Mouse (Mus musculus) spleen, postnatal 36 days (tissue): Measurements from ENCODE around the gene D10Jhu81e.

Source experiments
- DNase-seq, 2 experiments: peaks; one replicate each; pipeline ENCODE4 v3.0.0; 2022; ENCODE audit warnings: low spot score in 2 of 2, mixed read lengths in 1 of 2

The D10Jhu81e gene

GRCm38 (mm10) chr10:78163923-78164322 lies 5.7 kb downstream of the D10Jhu81e start:
- peak; percentile 64 to 70 for DNase-seq

GRCm38 (mm10) chr10:78163241-78163640 lies 6.3 kb downstream of the D10Jhu81e start:
- DNase-seq: no peak

- no peak for DNase-seq
Observed at GRCm38 (mm10) chr10:78162646-78163045, 6.9 kb downstream of the D10Jhu81e start.

GRCm38 (mm10) chr10:78161096-78161495 lies 8.5 kb downstream of the D10Jhu81e start:
- DNase-seq: no peak

GRCm38 (mm10) chr10:78160369-78161095 lies 9.1 kb downstream of the D10Jhu81e start:
- peak; percentile 75 to 78 for DNase-seq

GRCm38 (mm10) chr10:78159906-78160305 lies 9.7 kb downstream of the D10Jhu81e start:
- DNase-seq: peak; percentile 81 to 87

- DNase-seq: peak; percentile 79 to 89
Observed at GRCm38 (mm10) chr10:78159252-78159878, 10.2 kb downstream of the D10Jhu81e start.

DNA sequence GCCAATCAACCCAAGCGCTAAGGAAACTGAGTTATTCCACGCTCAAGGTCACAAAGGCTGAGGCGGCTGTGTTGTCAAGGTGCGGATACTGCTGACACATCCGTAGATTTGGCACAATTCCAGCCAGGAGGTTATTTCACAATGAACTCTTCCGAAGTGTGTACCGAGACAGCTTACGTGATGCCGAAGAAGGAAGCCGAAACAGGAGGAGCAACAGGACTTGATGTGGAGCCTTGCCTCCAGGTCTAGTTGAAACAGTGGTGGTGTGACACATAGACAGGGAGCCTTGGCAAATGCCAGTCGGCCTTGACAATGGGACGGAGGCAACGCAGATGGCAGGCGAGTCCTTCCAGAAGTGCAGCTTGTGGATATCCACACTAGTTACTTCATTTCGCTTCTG lies 11.5 kb downstream of the D10Jhu81e start:
- no peak for DNase-seq

DNA sequence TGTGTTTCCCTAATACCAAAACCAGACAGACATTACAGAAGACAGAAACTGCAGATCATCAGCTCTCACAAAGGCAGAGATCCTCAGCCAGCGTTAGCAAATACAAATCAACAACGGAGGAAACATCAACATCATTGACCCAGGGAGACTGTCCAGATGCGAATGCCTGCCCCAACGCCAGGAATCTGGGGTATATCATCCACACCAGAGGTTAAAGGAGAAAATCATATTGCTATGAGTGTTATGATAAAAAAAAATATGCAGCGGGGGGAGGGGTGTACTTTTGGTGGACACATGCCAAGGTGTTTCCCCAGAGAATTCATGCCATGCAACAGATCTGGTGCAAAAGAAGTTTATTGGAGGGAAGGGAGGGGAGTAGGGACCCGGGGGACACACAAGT lies 12.7 kb downstream of the D10Jhu81e start:
- no peak for DNase-seq

GRCm38 (mm10) chr10:78148834-78149766 lies 20.5 kb downstream of the D10Jhu81e start:
- DNase-seq: peak; percentile 57 to 68

GRCm38 (mm10) chr10:78147908-78148441 lies 21.6 kb downstream of the D10Jhu81e start:
- DNase-seq: no peak

DNA sequence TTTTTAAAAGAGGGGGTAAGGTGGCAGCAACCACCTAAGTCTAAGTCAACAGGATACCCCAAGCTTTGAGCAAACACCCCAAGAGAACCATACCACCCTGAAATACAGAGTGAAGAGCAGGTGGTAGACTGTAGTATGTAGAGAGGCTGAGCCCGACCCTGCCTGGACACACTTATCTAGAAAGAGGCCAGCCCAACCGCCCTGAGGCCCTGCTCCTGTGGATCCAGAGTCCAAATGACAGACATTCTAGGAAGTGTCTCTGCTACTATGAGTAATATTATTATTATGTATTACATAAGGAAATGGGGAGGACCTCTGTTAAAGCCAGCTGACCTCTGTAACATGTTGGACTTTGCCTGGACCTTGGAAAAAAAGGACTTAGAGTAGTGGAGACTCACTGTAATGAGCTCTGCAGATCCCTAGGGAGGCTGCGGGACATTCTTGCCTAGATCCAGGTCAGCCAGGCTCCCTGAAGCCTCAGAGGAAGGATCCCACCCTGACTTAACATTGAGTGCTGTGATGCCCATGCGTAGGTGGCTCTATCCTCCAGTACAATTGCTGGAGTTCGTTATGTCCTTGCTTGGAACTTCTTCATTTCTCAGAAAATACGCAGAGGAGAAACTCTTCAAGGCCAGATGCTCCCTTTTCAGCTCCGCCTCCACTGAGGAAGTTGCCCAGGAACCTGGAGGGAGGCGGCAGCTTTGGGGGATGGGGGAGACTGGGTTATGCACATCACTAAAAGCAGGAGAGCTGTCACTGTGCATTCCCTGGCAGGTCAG lies 25.7 kb downstream of the D10Jhu81e start:
- DNase-seq: no peak

DNA sequence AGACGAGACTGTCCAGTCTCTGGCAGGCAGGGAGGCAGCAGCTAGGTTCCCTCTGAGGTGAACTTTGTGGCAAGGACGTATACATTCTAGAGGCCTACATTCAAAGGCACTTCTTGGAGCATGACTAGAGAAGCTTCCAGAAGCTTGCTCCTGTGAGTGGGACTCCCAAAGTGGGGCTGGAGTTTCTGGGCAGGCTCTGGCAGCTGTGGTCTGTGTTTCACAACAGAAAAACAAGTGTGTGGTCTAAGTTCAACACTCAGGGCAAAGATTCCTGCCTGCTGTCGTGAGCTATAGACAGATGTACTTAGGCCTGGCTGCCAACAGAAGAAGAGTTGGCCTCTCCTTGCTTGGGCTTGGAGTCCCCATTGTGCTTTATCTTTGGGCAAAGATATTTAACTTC lies 28.7 kb downstream of the D10Jhu81e start:
- no peak for DNase-seq

GRCm38 (mm10) chr10:78140251-78140600 lies 29.4 kb downstream of the D10Jhu81e start:
- DNase-seq: no peak

DNA sequence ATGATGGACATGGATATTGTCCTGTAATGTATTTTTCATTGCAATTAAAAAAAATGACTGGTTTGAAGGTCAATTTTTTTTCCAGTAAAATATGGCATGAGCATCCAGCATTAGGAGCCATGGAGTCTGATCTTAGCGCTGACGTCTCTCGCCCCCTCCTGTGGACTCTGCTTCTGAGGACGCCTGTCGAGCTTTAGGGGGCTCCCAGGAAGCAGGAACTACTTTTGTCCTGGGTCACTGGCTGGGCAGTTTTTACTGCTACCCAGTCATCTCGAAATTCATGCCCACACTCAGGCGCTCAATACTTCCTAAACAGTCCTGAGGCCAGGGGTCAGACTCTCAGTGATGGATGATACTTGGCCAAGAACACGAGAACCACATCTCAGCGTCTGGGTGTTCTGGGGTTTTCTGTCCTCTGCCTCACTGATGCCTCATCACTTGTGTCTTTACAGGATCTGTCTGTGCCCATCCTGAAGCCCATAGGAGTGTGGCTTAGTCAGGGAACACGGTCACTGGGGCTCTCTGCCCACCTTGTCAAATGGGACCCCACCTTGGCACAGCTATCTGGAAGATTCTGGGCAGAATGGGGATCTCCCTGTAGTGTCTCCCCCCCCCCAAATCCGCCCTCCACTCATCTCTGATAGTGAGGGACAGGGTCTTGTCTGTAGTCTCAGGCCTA lies 29.9 kb downstream of the D10Jhu81e start:
- DNase-seq: no peak

DNA sequence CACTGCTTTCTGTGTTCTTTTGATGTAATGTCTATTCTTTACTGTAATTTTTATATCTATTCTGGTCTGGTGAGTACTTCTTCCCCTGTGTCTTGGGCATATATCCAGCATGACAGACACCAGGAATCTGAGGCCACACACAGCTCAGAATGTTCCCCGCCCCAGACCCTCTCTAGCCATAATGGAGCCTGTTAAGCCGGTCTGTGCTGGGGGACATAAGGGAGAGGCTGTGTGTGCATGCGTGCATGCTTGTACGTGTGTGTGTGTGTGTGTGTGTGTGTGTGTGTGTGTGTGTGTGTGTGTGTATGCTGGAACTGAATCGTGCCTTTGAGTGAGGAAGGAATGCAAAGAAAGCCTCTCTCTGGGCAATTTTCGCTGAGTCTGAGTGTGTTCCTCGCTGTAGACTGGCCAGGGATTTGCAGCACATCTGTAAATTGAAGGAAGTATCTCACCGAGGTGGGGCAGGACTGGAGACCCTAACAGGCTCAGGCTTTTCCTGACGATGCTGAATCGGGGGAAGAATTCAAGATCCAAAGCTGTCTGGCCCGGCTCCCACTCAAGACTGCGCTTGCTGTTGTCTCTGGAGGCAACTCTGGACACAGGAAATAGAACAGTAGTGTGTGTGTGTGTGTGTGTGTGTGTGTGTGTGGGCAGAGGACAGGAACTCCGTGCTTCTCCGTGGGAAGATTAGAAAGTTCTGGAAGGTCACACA lies 30.6 kb downstream of the D10Jhu81e start:
- no peak for DNase-seq

GRCm38 (mm10) chr10:78137191-78137590 lies 32.4 kb downstream of the D10Jhu81e start:
- DNase-seq: no peak

DNA sequence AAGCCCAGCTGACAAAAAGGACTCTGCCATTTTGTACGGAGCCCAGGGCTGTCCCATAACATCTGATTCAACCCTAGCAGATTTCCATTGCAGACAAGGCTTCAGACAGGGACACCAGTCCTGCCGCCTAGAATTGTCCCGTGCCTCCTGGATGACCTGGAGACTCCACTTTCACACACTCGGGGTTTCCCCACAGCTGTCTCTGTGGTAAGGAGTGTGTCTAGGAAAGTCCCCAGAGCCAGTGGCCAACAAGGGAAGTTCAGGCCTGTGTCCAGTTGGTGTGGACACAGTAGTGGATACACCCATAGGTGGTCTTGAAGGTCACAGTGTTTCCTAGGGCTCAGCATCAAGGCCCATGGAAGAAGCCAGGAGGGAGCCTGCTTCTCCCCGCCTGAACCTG lies 33.6 kb downstream of the D10Jhu81e start:
- DNase-seq: no peak

DNA sequence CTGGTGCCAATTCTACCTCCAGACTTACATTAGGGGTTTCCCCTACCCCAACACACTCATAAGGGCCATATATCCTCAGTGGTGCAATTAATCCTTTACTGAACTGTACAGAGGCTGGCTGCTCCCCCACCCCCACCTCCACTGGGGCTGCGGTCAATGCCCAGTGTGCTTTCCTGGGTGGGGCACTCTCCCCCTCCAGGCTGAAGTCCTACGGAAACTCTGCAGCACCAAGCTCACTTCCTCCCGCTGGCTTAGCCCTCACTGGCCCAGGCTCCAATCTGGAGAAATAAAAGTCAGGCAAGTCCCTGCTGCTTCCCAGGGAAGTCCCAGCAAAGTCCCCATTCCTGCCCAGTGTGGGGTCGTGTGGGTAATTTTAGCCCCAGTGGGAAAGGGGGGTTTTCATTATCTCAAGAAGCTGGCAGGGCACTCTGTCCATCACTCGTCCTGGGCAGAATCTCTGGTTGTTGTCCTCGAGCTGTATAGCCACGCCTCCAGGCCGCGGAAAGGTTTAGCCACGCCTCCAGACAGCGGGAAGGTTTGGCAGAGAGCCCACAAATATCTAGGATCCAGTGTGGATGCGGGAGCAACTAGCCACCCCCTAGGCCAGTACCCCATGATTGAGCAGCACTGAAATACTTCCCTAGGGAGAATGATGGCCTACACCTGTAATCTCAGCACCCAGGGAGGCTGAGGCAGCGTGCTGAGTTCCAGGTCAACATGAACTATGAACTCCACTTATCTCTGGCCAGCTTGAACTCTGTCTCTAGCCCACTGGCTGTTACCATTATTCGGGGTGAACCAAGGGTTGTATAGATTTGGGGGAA lies 34.4 kb downstream of the D10Jhu81e start:
- DNase-seq: peak; percentile 56 to 62
